Mouse (Mus musculus): Measurements from ENCODE around the gene Sprtn. TPM values are rescaled to one million over a fixed set of nuclear protein-coding genes. Genes with fewer than 3 reads are reported as not detected.

The Sprtn gene
- polyA plus RNA-seq, 1 experiment from 2014 or later: 6.8 TPM

DNA sequence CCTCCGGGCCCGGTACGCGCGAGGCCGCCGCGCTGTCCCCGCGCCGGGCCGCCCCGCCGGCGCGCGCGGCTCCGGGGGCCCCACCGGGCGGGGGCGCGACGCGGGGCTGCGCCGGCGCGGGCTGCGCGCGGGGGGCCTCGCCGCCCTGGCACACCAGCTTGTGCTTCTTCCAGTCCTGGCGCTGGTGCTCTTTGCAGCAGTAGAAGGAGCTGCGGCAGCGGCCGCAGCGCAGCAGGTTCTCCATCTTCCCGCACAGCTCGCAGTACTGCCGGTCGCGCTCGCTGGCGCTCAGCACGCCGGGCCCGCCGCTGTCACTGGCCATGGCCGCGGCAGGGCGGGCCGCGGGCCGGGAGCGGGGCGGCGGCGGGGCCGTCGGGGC, 51.0 kb downstream of the Sprtn start:
- Histone ChIP-seq H3K9me3 (ENCODE audit: control insufficient read depth, low read length) (no peaks in the 10 kb centered on the region), H3K4me1 (ENCODE audit: control insufficient read depth in 2 of 2, insufficient read depth in 2 of 2, low read length in 2 of 2) (peaks cover 12 to 45% of the 10 kb centered on the region in 2 experiments), H3K36me3 (ENCODE audit: control insufficient read depth, insufficient read depth, low read length) (no peaks in the 10 kb centered on the region), H3K4me2 (ENCODE audit: low read length) (peak overlapping the region; percentile 74), H3K4me3 (ENCODE audit: control insufficient read depth in 1 of 2, insufficient read depth in 1 of 2, low read depth in 1 of 2, low read length in 2 of 2) (peak overlapping the region; percentile 87 to 94), H3K27me3 (ENCODE audit: control insufficient read depth, insufficient read depth, low read length) (no peaks in the 10 kb centered on the region), H3K27ac (replicated peaks in 1 of 2; ENCODE audit: control insufficient read depth in 1 of 2, insufficient read depth in 1 of 2, low read depth in 2 of 2, low read length in 2 of 2) (peak overlapping the region; percentile 97 to 99), H3K9ac (ENCODE audit: low read length) (peak overlapping the region; percentile 92)
- peak; percentile 9; the same call in 1 of the 2 replicates for ATAC-seq (ENCODE audit: insufficient number of reproducible peaks, insufficient read depth, low FRiP score, low read depth)
- WGBS: under 1% methylated on average over 51 of the region's 62 CpGs

DNA sequence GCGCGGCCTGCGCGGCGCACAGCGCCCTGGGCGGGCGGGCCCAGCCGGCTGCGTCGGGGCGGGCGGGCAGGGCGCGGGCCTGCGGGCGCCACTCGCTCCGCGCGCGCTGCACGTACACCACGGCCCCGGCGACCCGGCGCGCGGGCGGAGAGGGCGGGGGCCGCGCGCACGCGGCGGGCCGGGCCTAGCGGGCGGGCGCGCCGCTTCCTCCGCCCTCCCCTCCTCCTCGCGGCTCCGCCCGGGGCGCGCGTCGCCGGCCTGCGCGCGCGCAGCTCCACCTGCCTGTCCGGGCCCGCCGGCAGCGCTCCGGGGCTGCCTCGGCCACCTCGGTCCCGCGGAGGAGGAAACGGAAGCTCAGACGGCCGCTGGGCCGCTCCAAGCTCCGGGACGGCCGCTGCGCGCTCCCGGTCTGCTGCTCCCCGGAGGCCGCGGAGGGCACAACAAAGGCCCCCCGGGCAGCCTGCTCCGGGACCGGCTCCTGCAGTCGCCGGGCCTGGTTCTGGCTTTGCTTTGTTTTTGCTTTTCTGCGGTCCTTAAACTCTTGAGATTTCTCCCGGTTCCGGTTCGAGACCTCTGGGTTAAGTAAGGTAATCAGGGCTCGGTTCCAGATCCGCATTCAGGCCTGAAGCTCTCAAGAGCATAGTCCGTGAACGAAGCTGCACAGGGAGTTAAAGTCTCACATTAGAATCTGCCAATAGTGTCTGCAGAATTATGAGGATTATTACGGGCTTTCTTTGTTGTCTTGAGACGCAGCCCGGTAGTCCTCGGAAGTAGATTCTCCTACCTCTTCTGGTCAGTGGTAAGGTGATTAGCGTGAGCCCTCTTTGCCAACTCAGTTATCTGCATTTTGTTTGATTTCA, 51.8 kb downstream of the Sprtn start, which contains the start of gene Egln1:
Egln1 (minus strand) TSS at position 116 of the 860 bp plus-strand sequence.
- Histone ChIP-seq H3K36me3 (ENCODE audit: control insufficient read depth, insufficient read depth, low read length) (no peaks in the 10 kb centered on the region), H3K4me3 (ENCODE audit: control insufficient read depth in 1 of 2, insufficient read depth in 1 of 2, low read depth in 1 of 2, low read length in 2 of 2) (peak within 1 kb of the TSS; percentile 87 to 94), H3K9me3 (ENCODE audit: control insufficient read depth, low read length) (no peaks in the 10 kb centered on the region), H3K27ac (replicated peaks in 1 of 2; ENCODE audit: control insufficient read depth in 1 of 2, insufficient read depth in 1 of 2, low read depth in 2 of 2, low read length in 2 of 2) (peak within 1 kb of the TSS; percentile 97 to 99), H3K9ac (ENCODE audit: low read length) (peak within 1 kb of the TSS; percentile 92), H3K4me2 (ENCODE audit: low read length) (peak within 1 kb of the TSS; percentile 74), H3K4me1 (ENCODE audit: control insufficient read depth in 2 of 2, insufficient read depth in 2 of 2, low read length in 2 of 2) (peaks cover 12 to 41% of the 10 kb centered on the region in 2 experiments), H3K27me3 (ENCODE audit: control insufficient read depth, insufficient read depth, low read length) (no peaks in the 10 kb centered on the region)
- WGBS: under 1% methylated on average over 43 of the region's 98 CpGs
- peak; percentile 86 for ATAC-seq (ENCODE audit: insufficient number of reproducible peaks, insufficient read depth, low FRiP score, low read depth)

DNA sequence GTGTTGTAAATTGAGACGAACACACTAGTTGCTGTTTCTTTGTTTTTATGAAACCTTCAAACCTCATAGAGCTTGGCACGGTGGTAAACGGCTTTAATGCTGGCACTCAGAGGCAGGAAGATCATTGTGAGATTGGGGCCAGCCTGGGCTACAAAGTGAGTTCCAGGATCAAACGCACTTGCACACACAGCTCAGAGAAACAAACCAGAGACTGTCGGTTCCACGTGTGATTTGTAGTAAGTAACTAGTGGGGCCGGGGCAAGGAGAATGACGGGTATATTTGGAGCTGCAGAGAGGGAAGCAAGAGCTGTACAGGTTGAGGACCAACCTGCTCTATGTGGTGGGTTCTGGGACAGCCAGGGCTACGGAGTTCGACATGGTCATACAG, 52.4 kb downstream of the Sprtn start:
- H3K27ac ChIP-seq (replicated peaks in 1 of 2; ENCODE audit: control insufficient read depth in 1 of 2, insufficient read depth in 1 of 2, low read depth in 2 of 2, low read length in 2 of 2): peak overlapping the region; percentile 77 to 99
- WGBS: 27% methylated on average over 10 of the region's 10 CpGs
- peak overlapping the region; percentile 87 to 94 for H3K4me3 ChIP-seq (ENCODE audit: control insufficient read depth in 1 of 2, insufficient read depth in 1 of 2, low read depth in 1 of 2, low read length in 2 of 2)
- H3K9me3 ChIP-seq (ENCODE audit: control insufficient read depth, low read length): no peaks in the 10 kb centered on the region
- peak overlapping the region; percentile 92 for H3K9ac ChIP-seq (ENCODE audit: low read length)
- no peak for ATAC-seq (ENCODE audit: insufficient number of reproducible peaks, insufficient read depth, low FRiP score, low read depth)
- H3K4me2 ChIP-seq (ENCODE audit: low read length): peak overlapping the region; percentile 74
- no peaks in the 10 kb centered on the region for H3K27me3 ChIP-seq (ENCODE audit: control insufficient read depth, insufficient read depth, low read length)
- no peaks in the 10 kb centered on the region for H3K36me3 ChIP-seq (ENCODE audit: control insufficient read depth, insufficient read depth, low read length)
- H3K4me1 ChIP-seq (ENCODE audit: control insufficient read depth in 2 of 2, insufficient read depth in 2 of 2, low read length in 2 of 2): peaks cover 12 to 34% of the 10 kb centered on the region in 2 experiments

DNA sequence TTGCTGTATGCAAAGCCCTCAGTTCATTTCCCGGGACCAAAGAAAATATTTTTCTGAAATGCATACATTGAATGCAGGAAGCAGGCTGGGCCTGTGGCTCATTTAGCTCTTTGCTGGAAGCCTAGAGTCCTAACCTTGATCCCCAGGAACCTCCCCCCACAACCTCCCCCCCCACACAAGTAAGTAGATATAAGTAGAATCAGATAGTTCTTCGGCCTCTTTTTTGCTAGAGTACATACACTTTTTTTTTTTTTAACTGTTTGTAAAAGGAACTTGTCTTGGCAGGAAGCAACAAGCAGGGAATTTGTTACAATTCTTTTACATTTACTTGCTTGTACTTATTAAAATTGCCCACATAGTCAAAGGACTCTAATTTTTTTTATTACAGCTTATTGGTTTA, 53.2 kb downstream of the Sprtn start:
- Histone ChIP-seq H3K9me3 (ENCODE audit: control insufficient read depth, low read length) (no peaks in the 10 kb centered on the region), H3K4me2 (ENCODE audit: low read length) (peak overlapping the region; percentile 74), H3K9ac (ENCODE audit: low read length) (peak overlapping the region; percentile 92), H3K4me3 (ENCODE audit: control insufficient read depth in 1 of 2, insufficient read depth in 1 of 2, low read depth in 1 of 2, low read length in 2 of 2) (peak overlapping the region in 1 of 2 experiments; percentile 94; a peak in 1 of 4 replicates), H3K36me3 (ENCODE audit: control insufficient read depth, insufficient read depth, low read length) (no peaks in the 10 kb centered on the region), H3K27me3 (ENCODE audit: control insufficient read depth, insufficient read depth, low read length) (no peaks in the 10 kb centered on the region), H3K27ac (replicated peaks in 1 of 2; ENCODE audit: control insufficient read depth in 1 of 2, insufficient read depth in 1 of 2, low read depth in 2 of 2, low read length in 2 of 2) (no peak overlapping the region), H3K4me1 (ENCODE audit: control insufficient read depth in 2 of 2, insufficient read depth in 2 of 2, low read length in 2 of 2) (peaks cover 8 to 26% of the 10 kb centered on the region in 2 experiments)
- 68% methylated on average over 2 of the region's 2 CpGs for WGBS
- ATAC-seq (ENCODE audit: insufficient number of reproducible peaks, insufficient read depth, low FRiP score, low read depth): no peak

DNA sequence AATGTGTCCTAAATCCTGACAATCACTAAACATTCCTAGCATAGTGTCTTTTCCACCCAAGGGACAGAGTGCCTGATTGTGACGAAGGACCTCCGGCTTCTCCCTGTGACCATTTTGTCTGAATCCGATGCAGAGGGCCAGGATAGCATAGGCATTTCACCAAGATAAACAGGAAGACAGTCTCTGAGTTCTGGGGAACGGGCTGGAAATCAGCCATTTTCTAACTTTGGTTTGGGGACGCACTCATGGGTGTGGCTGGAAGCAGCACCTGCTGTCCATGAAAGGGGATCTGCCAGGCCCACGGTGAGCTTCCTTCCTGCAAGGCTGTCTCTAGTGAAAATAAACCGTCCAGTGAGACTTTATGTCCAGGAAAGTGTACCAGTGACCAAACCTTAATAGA, 55.5 kb downstream of the Sprtn start:
- no peaks in the 10 kb centered on the region for H3K27me3 ChIP-seq (ENCODE audit: control insufficient read depth, insufficient read depth, low read length)
- H3K4me2 ChIP-seq (ENCODE audit: low read length): no peak overlapping the region
- no peaks in the 10 kb centered on the region for H3K36me3 ChIP-seq (ENCODE audit: control insufficient read depth, insufficient read depth, low read length)
- no peak overlapping the region for H3K9ac ChIP-seq (ENCODE audit: low read length)
- WGBS: 64% methylated on average over 7 of the region's 7 CpGs
- peaks cover 6 to 15% of the 10 kb centered on the region in 2 experiments for H3K4me1 ChIP-seq (ENCODE audit: control insufficient read depth in 2 of 2, insufficient read depth in 2 of 2, low read length in 2 of 2)
- H3K9me3 ChIP-seq (ENCODE audit: control insufficient read depth, low read length): no peaks in the 10 kb centered on the region
- H3K4me3 ChIP-seq (ENCODE audit: control insufficient read depth in 1 of 2, insufficient read depth in 1 of 2, low read depth in 1 of 2, low read length in 2 of 2): no peak overlapping the region
- H3K27ac ChIP-seq (replicated peaks in 1 of 2; ENCODE audit: control insufficient read depth in 1 of 2, insufficient read depth in 1 of 2, low read depth in 2 of 2, low read length in 2 of 2): 0 out of 4 replicates have a peak overlapping the region, but pooled peaks of 1 of the 2 experiments have one; percentile 24
- no peak for ATAC-seq (ENCODE audit: insufficient number of reproducible peaks, insufficient read depth, low FRiP score, low read depth)

DNA sequence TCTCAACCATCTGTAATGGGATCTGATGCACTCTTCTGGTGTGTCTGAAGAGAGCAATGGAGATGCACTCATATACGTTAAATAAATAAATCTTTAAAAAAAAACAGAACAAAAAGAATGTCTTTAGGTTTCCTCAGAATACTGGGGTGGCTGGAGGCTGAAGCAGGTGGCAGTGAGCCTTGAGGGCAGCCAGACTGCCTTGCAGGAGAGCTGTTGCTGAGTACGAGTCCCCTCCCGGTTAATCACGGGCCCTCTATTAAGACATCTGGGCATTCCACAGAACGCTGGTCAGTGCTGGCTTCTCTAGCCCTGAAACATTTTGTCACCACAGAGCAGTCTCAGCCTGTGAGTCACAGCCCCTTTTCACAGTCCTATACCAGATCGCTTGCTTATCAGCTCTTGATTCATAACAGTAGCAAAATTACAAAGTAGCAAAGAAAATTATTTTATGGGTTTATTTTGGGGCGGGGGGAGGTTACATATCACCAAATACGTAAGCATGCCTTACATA, 56.9 kb downstream of the Sprtn start:
- 56% methylated on average over 8 of the region's 8 CpGs for WGBS

More for the DNA sequence above, 56.9 kb downstream of the Sprtn start:
- no peak overlapping the region for H3K4me3 ChIP-seq (ENCODE audit: control insufficient read depth in 1 of 2, insufficient read depth in 1 of 2, low read depth in 1 of 2, low read length in 2 of 2)
- H3K9ac ChIP-seq (ENCODE audit: low read length): no peak overlapping the region
- H3K27ac ChIP-seq (replicated peaks in 1 of 2; ENCODE audit: control insufficient read depth in 1 of 2, insufficient read depth in 1 of 2, low read depth in 2 of 2, low read length in 2 of 2): no peak overlapping the region; a peak in 1 of 4 replicates
- no peaks in the 10 kb centered on the region for H3K36me3 ChIP-seq (ENCODE audit: control insufficient read depth, insufficient read depth, low read length)
- no peak overlapping the region for H3K4me2 ChIP-seq (ENCODE audit: low read length)
- no peaks in the 10 kb centered on the region for H3K9me3 ChIP-seq (ENCODE audit: control insufficient read depth, low read length)
- peaks cover 17 to 26% of the 10 kb centered on the region in 2 experiments for H3K4me1 ChIP-seq (ENCODE audit: control insufficient read depth in 2 of 2, insufficient read depth in 2 of 2, low read length in 2 of 2)
- no peaks in the 10 kb centered on the region for H3K27me3 ChIP-seq (ENCODE audit: control insufficient read depth, insufficient read depth, low read length)
- no peak for ATAC-seq (ENCODE audit: insufficient number of reproducible peaks, insufficient read depth, low FRiP score, low read depth)

All from heart, embryonic 14.5 days (tissue).